Mouse (Mus musculus) ES-Bruce4 (cell line): Measurements from ENCODE around the gene Prss43.

Experiments
- CTCF ChIP-seq: IDR thresholded peaks from one replicate; pipeline ENCODE4 v1.8.1; 2011; ENCODE audit warnings: low read depth, low read length
- EP300 ChIP-seq: IDR thresholded peaks from 2 replicates; pipeline ENCODE4 v1.6.1; 2011; ENCODE audit warnings: low read depth, low read length; ENCODE audit not compliant: insufficient read depth
- POLR2A ChIP-seq: IDR thresholded peaks from one replicate; pipeline ENCODE4 v1.8.1; 2011; ENCODE audit warnings: low read length; ENCODE audit not compliant: insufficient read depth

DNA sequence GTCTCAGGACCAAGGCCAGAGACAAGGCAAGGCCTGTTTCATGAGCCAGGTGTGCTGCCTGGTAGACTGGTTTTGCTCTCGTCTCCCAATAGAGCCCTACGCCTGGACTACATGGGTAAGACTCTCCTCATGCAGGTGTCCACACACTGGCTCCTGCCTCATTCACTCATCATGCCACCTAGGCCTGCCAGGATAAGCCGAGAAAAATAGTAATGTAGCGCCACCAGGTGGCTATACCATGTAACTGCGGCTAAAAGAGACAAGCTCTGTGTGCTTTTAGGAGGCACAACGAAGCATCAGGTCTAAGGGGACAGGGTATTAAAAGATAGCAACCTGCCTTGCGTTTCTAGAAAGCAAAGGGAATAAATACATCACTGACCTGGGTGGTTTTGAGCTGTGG, 44.5 kb downstream of the Prss43 start:
- TF ChIP-seq EP300 (no peak), POLR2A (no peak), CTCF (peak; percentile 56)
